Mouse (Mus musculus): ENCODE results near the gene Clpsl2. TPM values are rescaled to one million over a fixed set of nuclear protein-coding genes. Genes with fewer than 3 reads are reported as not detected.

Gene Clpsl2
- total RNA-seq (2021) = not detected
- long read RNA-seq, experiment 1 = 0 reads
- long read RNA-seq, experiment 2 = 0 reads

- no peak for DNase-seq
Measured at GRCm38 (mm10) chr17:28549111-28549510, at the start of gene Clpsl2. Gene Clpsl2, plus strand, starts transcription at chr17:28549411.

DNA sequence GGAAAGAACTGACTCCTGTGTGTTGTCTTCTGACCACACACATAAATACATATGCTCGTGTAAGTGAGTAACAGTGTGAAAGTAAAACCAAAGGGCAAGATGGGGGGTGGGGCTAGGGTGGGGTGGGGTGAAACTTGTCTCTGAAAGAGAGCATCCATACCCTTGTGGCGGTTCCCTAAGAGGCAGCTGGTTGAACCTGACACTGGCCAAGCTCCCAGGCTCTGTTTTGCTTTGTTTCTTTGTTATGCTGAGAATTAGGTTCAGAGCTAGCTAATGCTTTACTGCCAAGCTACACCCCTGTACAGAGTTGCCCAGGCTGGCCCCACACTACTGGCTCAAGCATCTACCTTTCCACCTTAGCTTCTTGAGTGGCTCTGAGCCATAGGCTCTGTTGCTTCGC, 48.7 kb upstream of the Clpsl2 start:
- no peak for DNase-seq

GRCm38 (mm10) chr17:28502196-28502821, 46.9 kb upstream of the Clpsl2 start:
- peak; percentile 76 to 86 for DNase-seq

GRCm38 (mm10) chr17:28504182-28504581, 45.0 kb upstream of the Clpsl2 start:
- DNase-seq = no peak

DNA sequence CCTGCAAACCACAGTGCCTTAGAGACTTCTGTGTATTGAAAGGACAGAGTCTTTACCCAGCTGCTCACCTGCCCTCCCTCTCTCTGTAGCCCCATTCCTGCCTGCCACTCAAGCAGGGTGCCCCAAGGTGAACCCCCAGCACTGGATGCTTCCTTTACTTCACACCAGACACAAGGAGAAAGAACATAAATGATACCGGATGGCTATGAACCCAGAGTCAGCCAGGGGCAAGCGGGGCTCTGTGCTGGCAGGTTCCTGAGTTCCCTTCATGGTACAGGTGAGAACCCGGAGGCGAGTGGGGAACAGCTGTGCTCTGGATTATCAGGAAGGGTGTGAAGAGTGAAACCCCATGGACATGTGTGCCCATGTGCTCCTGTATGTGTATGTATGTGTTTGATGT, 43.6 kb upstream of the Clpsl2 start:
- DNase-seq = no peak

- DNase-seq = no peak
Measured at GRCm38 (mm10) chr17:28506895-28507294, 42.3 kb upstream of the Clpsl2 start.

DNA sequence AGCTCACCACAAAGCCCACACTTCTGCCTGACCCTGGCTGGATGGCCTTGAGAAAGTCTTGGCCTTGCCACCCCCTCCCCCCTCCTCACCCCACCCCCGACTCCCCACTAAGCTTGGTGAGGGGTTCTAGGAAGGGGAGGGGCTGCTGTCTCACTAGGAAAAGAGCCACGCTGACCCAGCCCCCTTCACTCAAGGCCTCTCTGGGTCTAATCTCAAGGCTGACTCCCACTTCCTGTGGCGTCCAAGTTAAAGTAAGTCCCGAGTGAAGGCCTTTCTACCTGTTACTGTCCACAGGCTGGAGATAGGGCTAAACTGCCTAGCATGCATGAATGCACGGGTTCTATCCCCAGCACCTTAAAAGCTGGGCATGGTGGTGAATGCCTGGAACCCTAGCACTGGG, 41.7 kb upstream of the Clpsl2 start:
- DNase-seq = no peak

DNA sequence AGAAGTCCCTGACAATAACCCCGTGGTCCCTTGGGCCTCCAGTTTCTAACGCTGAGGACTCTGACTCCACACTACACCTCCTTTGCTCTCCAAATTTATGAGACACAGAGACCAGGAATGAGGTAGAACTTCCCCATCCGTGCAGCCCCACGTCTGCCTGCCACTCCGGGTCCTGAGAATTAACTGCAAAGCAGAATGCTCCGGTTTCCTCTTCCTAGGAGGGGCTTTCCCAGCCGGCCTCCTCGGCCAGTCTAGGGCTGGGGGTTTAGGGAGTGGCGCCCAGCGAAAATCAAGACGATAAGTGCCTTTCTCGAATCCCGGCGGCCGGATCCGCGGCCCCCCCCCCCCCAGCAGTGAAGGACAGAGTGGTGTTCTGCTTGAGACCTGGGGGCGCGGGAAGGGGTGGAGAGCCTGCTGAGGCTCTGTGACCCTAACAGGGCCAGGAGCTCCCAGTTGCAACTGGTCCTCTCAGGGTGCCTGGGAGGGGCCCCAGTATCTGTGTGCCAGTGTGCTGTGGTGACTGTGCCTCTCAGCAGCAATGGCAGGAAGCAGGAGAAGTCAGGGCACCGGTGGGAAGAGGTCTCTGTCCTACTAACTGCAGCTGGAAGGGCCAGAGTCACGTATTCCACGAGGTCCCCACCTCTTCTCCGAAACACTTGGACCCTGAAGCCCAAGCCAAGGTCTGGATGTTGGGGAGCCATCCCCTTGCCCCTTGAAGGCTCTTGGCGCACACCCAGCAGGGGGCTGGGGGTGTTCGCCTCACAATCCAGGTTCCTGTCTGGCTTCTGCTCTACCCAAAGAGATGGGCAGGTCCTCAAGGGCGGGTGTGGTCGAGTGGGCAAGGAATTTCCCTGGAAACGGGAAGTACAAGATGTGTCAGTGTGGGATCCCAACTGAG, 38.5 kb upstream of the Clpsl2 start:
- DNase-seq = peak; percentile 62 to 76

GRCm38 (mm10) chr17:28511616-28512541, 37.3 kb upstream of the Clpsl2 start:
- peak; percentile 50 to 68 for DNase-seq

GRCm38 (mm10) chr17:28512696-28513095, 36.5 kb upstream of the Clpsl2 start:
- DNase-seq = peak; percentile 88 to 96

DNA sequence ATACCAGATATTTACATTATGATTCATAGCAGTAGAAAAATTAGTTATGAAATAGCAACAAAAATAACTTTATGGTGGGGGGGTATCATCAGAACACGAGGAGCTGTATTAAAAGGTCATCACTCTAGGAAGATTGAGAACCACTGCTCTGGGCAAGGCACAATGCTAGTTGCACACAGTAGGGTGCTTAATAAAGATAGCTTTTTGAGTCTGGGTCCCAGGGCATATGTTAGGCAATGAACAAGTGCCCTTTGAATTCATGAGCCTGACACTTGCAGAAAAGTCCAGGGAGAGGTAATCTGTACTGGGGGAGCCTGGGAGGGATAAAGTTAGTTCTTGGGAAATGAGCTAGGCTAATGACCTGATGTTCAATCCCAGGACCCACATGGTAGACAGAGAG, 35.9 kb upstream of the Clpsl2 start:
- DNase-seq = peak in 1 of 2 experiments; percentile 60

- DNase-seq = peak; percentile 72 to 86
Measured at GRCm38 (mm10) chr17:28513844-28514243, 35.4 kb upstream of the Clpsl2 start.

GRCm38 (mm10) chr17:28514555-28514954, 34.7 kb upstream of the Clpsl2 start:
- peak in 1 of 2 experiments; percentile 43 for DNase-seq

DNA sequence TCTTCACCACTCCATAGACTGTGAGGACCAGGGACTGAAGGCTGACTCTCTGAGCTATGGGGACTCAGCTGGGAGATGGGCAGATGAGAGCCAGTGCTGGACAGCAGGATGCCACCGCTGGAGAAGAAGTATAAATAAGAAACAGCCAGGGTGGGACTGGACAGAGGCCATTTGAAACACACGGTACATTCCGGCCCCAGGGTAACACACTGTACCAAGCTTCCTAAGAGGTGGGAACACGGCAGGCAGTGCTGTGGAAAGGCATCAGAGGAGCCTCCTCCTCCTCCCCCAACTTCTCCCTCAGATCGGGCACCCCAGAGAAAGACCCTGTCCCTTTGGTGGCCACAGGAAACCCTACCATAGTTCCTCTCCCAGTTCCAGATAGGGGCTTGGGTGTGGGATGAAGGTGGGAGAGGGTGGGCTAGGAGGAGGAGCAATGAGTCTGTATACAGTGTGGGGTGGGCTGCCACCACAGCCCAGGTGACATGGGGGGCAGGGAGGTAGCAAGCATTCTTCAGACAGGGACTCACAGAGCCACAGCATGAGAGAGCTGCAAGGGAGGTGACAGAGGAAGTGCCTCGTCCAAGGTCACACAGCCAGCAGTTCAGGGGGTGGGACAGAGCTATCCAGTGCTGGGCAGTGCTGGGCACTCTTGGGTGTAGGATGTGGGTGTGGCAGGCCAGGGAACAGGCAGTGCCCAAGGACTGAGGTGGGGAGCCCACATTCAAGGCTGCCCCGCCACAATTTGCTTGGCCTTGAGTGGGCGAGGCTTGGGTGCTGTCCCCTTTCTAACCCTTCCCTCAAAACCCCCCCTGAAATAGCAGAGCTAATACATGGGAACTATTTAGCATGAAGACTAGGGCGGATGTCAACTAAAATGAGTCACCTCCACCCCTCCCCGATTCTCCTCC, 33.5 kb upstream of the Clpsl2 start:
- DNase-seq = peak; percentile 81 to 91

GRCm38 (mm10) chr17:28516881-28517280, 32.3 kb upstream of the Clpsl2 start:
- peak in 1 of 2 experiments; percentile 56 for DNase-seq

DNA sequence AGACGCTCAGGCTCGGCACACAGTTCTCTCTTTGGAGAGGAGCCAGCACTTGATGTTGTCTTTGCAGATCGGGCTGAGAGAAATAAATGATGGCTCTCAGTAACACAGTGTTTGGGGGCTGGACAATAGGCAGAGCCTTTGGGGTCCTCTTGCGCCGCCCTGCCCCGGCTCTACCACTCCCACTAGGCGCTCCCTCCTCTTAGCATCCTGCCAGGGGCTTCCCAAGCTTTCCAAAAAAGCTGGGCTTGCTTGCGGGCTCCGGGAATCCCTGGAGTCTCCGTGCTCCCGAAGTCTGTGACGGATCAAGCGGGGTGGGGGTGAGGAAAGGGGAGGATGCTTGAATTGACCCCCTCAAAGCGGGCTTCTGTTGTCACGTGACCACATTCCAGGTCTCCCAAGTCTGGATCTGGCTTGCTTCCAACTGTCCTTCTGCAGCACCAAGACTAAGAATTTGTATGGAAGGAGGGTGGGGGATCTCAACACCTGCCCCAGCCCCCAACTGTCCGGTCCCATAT, 31.7 kb upstream of the Clpsl2 start, which contains the start of gene Fkbp5:
TSS of gene Fkbp5 (minus strand) at position 87 of the 515 bp plus-strand sequence.
- peak; percentile 96 for DNase-seq

DNA sequence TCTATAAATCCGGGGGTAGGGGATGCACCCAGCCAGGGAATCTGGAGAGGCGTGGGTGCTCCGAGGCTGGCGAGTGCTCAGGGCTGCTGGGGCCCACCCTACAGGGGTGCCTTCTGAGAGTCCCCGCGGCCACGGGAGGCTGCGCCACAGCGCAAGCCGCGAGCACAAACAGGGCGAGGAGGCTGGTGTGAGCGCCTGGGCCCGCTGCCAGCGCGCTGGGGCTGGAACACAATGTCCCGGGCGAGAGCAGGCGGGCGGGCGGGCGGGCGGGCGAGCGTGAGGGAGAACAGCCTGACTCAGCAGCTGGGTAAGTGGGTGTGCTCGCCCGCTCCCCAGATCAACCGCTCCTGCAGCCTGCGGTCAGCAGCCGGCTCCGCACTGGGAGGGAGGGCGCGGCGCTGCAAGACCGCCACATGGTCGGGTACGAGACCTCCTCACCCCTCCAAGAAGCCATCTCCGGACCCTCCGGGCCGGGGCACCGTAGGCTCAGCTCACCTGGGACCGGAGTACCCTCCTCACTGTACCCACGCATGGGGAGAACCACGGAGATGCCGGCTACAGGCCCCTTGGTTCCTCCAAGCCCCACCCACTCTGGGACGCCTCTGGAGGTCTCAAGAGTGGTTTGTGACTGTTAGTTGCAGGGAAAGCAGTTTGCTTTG, 31.1 kb upstream of the Clpsl2 start:
- DNase-seq = peak in 1 of 2 experiments; percentile 97

- peak; percentile 80 to 84 for DNase-seq
Measured at GRCm38 (mm10) chr17:28518615-28519071, 30.6 kb upstream of the Clpsl2 start.

- peak; percentile 47 to 57 for DNase-seq
Measured at GRCm38 (mm10) chr17:28519827-28520226, 29.4 kb upstream of the Clpsl2 start.

DNA sequence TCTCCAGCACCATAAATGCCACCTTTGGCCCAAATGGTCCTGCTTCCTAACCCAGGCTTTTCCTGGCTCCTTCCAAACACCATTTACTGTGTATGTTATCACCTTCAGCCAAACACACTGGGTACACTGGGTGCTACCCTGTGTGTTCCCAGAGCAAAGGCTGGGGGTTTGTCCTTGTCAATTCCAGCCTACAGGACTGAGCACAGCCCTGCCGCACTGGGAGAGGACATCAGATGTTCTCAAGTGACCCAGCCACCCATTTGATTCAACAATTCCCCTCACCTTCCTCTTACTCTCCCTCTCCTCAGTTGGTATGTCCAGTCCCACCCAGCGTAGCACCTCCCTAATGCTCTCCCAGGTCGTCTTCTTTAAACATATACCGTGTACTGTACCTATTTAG, 28.6 kb upstream of the Clpsl2 start:
- DNase-seq = peak in 1 of 2 experiments; percentile 46

Data from heart, adult 18-20 months (tissue).